Mouse (Mus musculus): ENCODE data around the gene 1700016H13Rik.
A peak's percentile ranks its signal among the peaks of the same experiment; 100 is the strongest.

1700016H13Rik gene

GRCm38 (mm10) chr5:103655346-103656118 is at the start of gene 1700016H13Rik:
TSS of gene 1700016H13Rik (minus strand) at chr5:103656010.
- no peak for DNase-seq (ENCODE audit: low read depth, low spot score)

- DNase-seq (ENCODE audit: low read depth, low spot score), result no peak
Observed at GRCm38 (mm10) chr5:103705331-103705730, 49.5 kb upstream of the 1700016H13Rik start.

DNA sequence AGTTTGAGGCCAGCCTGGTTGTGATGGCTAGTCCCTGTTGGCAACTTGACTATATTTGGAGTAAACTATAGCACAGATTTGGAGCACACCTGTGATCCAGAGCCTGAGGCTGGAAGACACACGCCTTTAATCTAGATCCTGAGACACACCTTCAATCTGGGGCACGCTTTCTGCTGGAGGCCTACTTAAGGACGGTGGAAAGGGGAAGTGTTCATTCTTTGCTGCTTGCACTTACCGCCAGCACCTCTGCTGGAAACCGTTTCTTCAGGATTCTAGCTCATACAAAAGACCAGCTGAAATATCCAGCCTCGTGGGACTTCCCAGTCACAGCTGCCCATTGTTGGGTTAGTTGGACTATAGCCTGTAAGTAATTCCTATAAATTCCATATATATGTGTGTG is 46.7 kb upstream of the 1700016H13Rik start:
- DNase-seq (ENCODE audit: low read depth, low spot score), result no peak

GRCm38 (mm10) chr5:103701466-103701865 is 45.7 kb upstream of the 1700016H13Rik start:
- no peak for DNase-seq (ENCODE audit: low read depth, low spot score)

DNA sequence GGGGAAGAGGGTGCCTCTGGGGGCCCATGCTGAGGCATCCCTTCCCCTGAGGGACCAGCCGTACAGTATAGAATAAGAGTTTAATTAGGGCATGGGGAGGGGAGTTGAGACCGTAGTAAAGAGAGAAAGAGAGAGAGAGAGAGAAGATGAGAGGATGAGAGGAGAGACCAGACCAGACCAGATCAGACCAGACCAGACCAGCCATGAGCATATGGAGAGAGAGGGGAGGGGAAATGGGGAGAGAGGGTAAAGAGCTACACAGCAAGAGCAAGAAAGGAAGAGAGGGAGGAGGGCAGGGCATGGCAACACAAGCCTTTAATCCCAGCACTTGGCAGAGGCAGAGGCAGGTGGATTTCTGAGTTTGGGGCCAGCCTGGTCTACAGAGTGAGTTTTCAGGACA is 44.9 kb upstream of the 1700016H13Rik start:
- DNase-seq (ENCODE audit: low read depth, low spot score), result no peak

GRCm38 (mm10) chr5:103699537-103699936 is 43.7 kb upstream of the 1700016H13Rik start:
- no peak for DNase-seq (ENCODE audit: low read depth, low spot score)

- DNase-seq (ENCODE audit: low read depth, low spot score), result no peak
Observed at GRCm38 (mm10) chr5:103698577-103698976, 42.8 kb upstream of the 1700016H13Rik start.

- DNase-seq (ENCODE audit: low read depth, low spot score), result no peak
Observed at GRCm38 (mm10) chr5:103697875-103698491, 42.2 kb upstream of the 1700016H13Rik start.

GRCm38 (mm10) chr5:103694094-103694493 is 38.3 kb upstream of the 1700016H13Rik start:
- no peak for DNase-seq (ENCODE audit: low read depth, low spot score)

- no peak for DNase-seq (ENCODE audit: low read depth, low spot score)
Observed at GRCm38 (mm10) chr5:103693041-103693641, 37.3 kb upstream of the 1700016H13Rik start.

DNA sequence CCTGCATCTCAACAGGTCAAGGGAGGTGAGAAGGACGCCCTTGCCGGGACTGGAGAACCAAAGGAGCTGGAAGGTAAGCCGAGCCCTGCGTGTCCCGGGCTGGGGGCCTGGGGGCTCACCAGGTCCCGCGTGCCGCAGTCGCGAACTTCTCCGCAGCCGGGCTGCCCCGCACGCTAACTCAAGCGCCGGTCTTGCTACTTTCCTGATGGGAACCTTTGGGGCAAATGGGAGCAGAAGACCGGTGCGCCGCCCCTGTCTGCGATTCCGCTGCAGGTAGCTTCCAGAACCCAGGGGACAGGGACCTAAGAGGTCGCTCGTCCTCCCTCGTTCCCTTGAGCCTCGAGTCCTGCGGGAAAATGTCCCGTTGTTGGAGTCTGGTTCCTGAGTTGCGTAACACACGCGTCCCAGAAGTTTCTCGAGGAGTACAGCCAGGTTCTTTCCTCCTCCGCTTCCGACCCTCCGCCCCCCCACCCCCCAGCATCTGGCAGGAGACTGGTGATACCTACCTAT is 36.8 kb upstream of the 1700016H13Rik start:
- DNase-seq (ENCODE audit: low read depth, low spot score), result peak; percentile 73

DNA sequence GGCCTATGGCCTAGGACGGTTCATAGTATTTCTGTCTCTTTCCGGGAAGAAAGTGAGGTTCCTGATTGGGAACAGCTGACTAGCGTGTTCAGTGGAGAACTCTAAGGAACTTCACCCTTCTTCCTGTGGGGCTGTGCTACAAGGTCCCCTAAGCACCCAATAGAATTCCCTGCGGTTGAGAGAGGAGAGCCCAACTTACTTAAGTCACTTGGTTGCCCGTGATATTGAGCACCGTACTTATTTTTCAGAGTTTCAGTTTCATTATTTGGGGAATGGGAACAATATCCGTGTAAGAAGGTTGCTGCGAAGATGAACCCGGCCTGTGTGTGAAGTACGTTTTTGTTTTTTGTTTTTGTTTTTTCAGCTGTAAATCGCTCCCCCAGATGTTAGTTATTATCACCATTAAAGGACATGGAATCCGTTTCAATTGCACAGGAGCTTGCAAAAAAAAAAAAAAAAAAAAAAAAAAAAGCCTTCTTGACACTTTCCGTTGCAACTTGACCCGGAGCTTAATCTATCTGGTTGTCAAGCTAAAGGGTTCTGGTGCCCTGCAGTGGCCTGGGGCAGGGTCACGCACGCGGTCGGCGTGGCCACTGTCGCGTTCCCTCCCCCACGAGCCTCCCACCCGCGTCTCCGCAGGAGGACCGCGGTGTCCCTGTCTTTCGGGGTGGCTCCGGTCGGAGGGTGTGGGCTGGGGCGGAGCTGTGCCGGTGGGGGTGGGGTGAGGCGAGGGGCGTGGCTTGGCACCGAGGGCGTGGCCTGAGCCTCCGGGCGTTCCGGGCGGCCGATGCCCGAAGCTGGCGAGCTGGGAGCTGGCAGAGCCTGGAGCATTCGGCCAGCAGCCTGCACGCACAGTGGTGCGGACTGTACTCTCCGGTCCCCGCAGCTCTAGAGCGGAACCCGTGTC is 36.1 kb upstream of the 1700016H13Rik start, which contains the start of gene Aff1:
Aff1 (plus strand) TSS at position 751 of the 907 bp plus-strand sequence.
- DNase-seq (ENCODE audit: low read depth, low spot score), result peak; percentile 95

- DNase-seq (ENCODE audit: low read depth, low spot score), result no peak
Observed at GRCm38 (mm10) chr5:103691171-103691570, 35.4 kb upstream of the 1700016H13Rik start.

DNA sequence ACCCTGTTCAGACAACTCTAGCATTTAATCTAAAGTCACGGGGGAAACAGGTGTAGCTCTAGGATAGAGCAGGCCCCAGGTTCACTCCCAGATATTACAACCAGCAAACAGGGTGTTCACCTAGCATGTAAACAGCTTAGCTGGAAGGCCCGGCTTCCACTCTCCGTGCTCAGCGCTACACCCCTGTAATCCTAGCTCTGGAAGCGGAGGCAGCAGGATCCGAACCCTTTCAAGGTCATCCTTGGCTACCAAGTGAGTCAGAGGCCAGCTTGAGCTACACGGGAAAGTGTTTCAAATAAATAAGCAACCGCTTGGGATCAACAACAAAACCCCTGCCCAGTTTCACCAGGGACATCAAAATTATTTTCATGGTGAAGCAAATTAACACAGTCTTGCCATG is 34.4 kb upstream of the 1700016H13Rik start:
- no peak for DNase-seq (ENCODE audit: low read depth, low spot score)

DNA sequence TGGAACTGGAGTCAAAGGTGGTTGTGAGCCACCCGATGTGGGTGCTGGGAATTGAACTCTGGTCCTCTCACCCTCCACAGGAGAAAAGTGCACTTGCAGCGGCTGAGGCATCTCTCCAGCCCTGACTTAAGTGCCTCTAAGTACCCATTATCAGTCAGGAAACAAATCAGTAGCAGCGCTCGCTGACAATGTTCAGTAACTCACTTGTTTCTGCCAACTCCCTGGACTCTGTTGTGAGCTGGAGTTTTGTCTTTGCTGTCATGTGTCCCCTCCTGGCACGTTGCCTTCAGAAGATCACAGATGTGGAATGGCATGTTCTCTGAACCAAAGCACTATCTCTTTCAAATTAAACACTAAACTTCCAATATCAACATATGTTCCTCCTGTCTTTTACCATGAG is 33.8 kb upstream of the 1700016H13Rik start:
- DNase-seq (ENCODE audit: low read depth, low spot score), result no peak

DNA sequence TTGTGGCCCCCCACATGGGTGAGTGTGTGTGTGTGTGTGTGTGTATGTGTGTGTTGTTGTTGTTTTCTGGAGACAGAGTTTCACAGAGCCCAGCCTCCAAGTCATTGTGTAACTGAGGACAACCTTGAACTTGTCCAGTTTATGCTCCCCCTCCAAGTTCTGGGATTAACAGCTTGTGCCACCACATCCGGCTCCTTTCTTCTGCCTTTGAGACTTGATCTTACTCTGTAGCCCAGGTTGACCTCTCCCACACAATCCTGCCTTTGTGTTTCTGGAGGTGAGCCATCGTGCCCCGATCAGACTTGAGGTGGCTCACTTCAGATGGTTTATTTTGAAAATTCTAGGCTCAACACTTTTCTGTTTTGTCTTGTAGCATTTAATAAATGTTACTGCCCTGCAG is 26.0 kb upstream of the 1700016H13Rik start:
- DNase-seq (ENCODE audit: low read depth, low spot score), result no peak

GRCm38 (mm10) chr5:103680381-103680780 is 24.6 kb upstream of the 1700016H13Rik start:
- peak; percentile 75 for DNase-seq (ENCODE audit: low read depth, low spot score)

GRCm38 (mm10) chr5:103678974-103679373 is 23.2 kb upstream of the 1700016H13Rik start:
- DNase-seq (ENCODE audit: low read depth, low spot score), result no peak

- no peak for DNase-seq (ENCODE audit: low read depth, low spot score)
Observed at GRCm38 (mm10) chr5:103677894-103678293, 22.1 kb upstream of the 1700016H13Rik start.

DNA sequence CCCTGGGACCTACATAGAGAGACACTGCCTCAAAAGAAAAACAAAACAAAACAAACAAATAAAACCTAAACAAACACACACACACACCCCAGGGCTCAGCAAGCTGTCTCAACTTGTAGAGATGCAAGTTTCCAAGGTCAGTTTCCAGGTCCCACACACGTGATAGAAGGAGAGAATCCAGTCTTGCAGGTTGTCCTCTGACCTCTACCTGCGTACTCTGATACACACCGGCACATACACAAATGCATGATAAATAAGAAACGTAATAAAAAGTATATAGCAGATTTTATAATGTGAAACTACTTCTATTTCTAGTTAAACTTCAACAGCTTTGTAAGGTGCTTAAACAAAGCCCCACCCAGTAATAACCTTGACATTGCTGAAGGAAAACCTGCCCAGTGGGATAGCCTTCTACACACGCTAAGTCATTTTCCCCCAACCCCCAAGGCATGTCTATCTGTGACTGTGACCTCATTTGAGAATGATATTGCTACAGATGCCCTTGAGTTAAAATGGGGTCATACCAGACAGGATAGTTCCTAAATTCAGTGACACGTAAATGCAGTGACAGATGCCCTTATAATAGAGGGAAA is 20.6 kb upstream of the 1700016H13Rik start:
- DNase-seq (ENCODE audit: low read depth, low spot score), result no peak

- no peak for DNase-seq (ENCODE audit: low read depth, low spot score)
Observed at GRCm38 (mm10) chr5:103674482-103674881, 18.7 kb upstream of the 1700016H13Rik start.
